Mouse (Mus musculus): ENCODE measurements at regions not wholly inside any gene's neighbourhood (a gene's known extent, or its start where the extent isn't known, plus 50 kb on each side); places are given as distances from the start of the nearest gene placed in this dataset.

GRCm38 (mm10) chr12:9855503-9856024, 285.6 kb downstream of the Osr1 start:
- H3K4me1 ChIP-seq: no peaks in the 10 kb centered on the region
- H3K4me3 ChIP-seq (replicated peaks): no peak overlapping the region
- no peak for ATAC-seq (ENCODE audit: low FRiP score)
- H3K27me3 ChIP-seq (replicated peaks): no peaks in the 10 kb centered on the region
- H3K9ac ChIP-seq (replicated peaks): no peak overlapping the region
- no peak overlapping the region for H3K4me2 ChIP-seq
- H3K36me3 ChIP-seq: no peaks in the 10 kb centered on the region
- no peak overlapping the region for H3K27ac ChIP-seq (replicated peaks)
- WGBS: 89% methylated on average over 3 of the region's 3 CpGs
- no peaks in the 10 kb centered on the region for H3K9me3 ChIP-seq (replicated peaks)

- Histone ChIP-seq H3K27ac (replicated peaks) (no peak overlapping the region), H3K4me3 (replicated peaks) (no peak overlapping the region), H3K9ac (replicated peaks) (no peak overlapping the region), H3K9me3 (replicated peaks) (no peaks in the 10 kb centered on the region), H3K4me2 (no peak overlapping the region), H3K4me1 (no peaks in the 10 kb centered on the region), H3K36me3 (no peaks in the 10 kb centered on the region), H3K27me3 (replicated peaks) (no peaks in the 10 kb centered on the region)
- WGBS: 84% methylated on average over 8 of the region's 8 CpGs
- no peak for ATAC-seq (ENCODE audit: low FRiP score)
These were observed 286.3 kb downstream of the Osr1 start for GRCm38 (mm10) chr12:9856128-9856621.

GRCm38 (mm10) chr12:9857990-9858389, 288.1 kb downstream of the Osr1 start:
- WGBS: 77% methylated on average over 2 of the region's 2 CpGs

GRCm38 (mm10) chr12:9862301-9862700, 292.4 kb downstream of the Osr1 start:
- WGBS: 97% methylated on average over 1 of the region's 1 CpGs
- H3K9ac ChIP-seq (replicated peaks): no peak overlapping the region
- no peaks in the 10 kb centered on the region for H3K4me1 ChIP-seq
- no peaks in the 10 kb centered on the region for H3K36me3 ChIP-seq
- H3K27me3 ChIP-seq (replicated peaks): no peaks in the 10 kb centered on the region
- H3K27ac ChIP-seq (replicated peaks): no peak overlapping the region
- H3K4me3 ChIP-seq (replicated peaks): no peak overlapping the region
- no peak for ATAC-seq (ENCODE audit: low FRiP score)
- no peak overlapping the region for H3K4me2 ChIP-seq
- H3K9me3 ChIP-seq (replicated peaks): no peaks in the 10 kb centered on the region

More at GRCm38 (mm10) chr12:9857990-9858389, 288.1 kb downstream of the Osr1 start:
- no peak overlapping the region for H3K4me3 ChIP-seq (replicated peaks)
- no peak overlapping the region for H3K4me2 ChIP-seq
- H3K27ac ChIP-seq (replicated peaks): no peak overlapping the region
- H3K9me3 ChIP-seq (replicated peaks): no peaks in the 10 kb centered on the region
- ATAC-seq (ENCODE audit: low FRiP score): no peak
- H3K9ac ChIP-seq (replicated peaks): no peak overlapping the region
- no peaks in the 10 kb centered on the region for H3K27me3 ChIP-seq (replicated peaks)
- no peaks in the 10 kb centered on the region for H3K36me3 ChIP-seq
- H3K4me1 ChIP-seq: no peaks in the 10 kb centered on the region

- Histone ChIP-seq H3K27ac (replicated peaks) (no peak overlapping the region), H3K27me3 (replicated peaks) (no peaks in the 10 kb centered on the region), H3K4me1 (no peaks in the 10 kb centered on the region), H3K9ac (replicated peaks) (no peak overlapping the region), H3K9me3 (replicated peaks) (no peaks in the 10 kb centered on the region), H3K4me2 (no peak overlapping the region), H3K4me3 (replicated peaks) (no peak overlapping the region), H3K36me3 (no peaks in the 10 kb centered on the region)
- 94% methylated on average over 4 of the region's 4 CpGs for WGBS
- no peak for ATAC-seq (ENCODE audit: low FRiP score)
These were observed 302.3 kb downstream of the Osr1 start for GRCm38 (mm10) chr12:9872236-9872635.

GRCm38 (mm10) chr12:9873214-9873613, 303.3 kb downstream of the Osr1 start:
- Histone ChIP-seq H3K36me3 (no peaks in the 10 kb centered on the region), H3K9me3 (replicated peaks) (no peaks in the 10 kb centered on the region), H3K27ac (replicated peaks) (no peak overlapping the region), H3K27me3 (replicated peaks) (no peaks in the 10 kb centered on the region), H3K9ac (replicated peaks) (no peak overlapping the region), H3K4me1 (no peaks in the 10 kb centered on the region), H3K4me3 (replicated peaks) (no peak overlapping the region), H3K4me2 (no peak overlapping the region)
- ATAC-seq (ENCODE audit: low FRiP score): no peak
- WGBS: 95% methylated on average over 1 of the region's 1 CpGs

GRCm38 (mm10) chr12:9874823-9875222, 304.9 kb downstream of the Osr1 start:
- 96% methylated on average over 2 of the region's 2 CpGs for WGBS
- H3K9me3 ChIP-seq (replicated peaks): no peaks in the 10 kb centered on the region

GRCm38 (mm10) chr12:9881953-9882623, 312.2 kb downstream of the Osr1 start:
- no peak overlapping the region for H3K27ac ChIP-seq (replicated peaks)
- H3K4me1 ChIP-seq: no peaks in the 10 kb centered on the region
- no peak overlapping the region for H3K9ac ChIP-seq (replicated peaks)
- H3K27me3 ChIP-seq (replicated peaks): no peaks in the 10 kb centered on the region
- no peak overlapping the region for H3K4me2 ChIP-seq
- no peaks in the 10 kb centered on the region for H3K36me3 ChIP-seq
- no peak for ATAC-seq (ENCODE audit: low FRiP score)
- 86% methylated on average over 2 of the region's 2 CpGs for WGBS
- H3K9me3 ChIP-seq (replicated peaks): no peaks in the 10 kb centered on the region
- H3K4me3 ChIP-seq (replicated peaks): no peak overlapping the region

More at GRCm38 (mm10) chr12:9874823-9875222, 304.9 kb downstream of the Osr1 start:
- Histone ChIP-seq H3K36me3 (no peaks in the 10 kb centered on the region), H3K4me3 (replicated peaks) (no peak overlapping the region), H3K9ac (replicated peaks) (no peak overlapping the region), H3K27ac (replicated peaks) (no peak overlapping the region), H3K27me3 (replicated peaks) (no peaks in the 10 kb centered on the region), H3K4me1 (no peaks in the 10 kb centered on the region), H3K4me2 (no peak overlapping the region)
- no peak for ATAC-seq (ENCODE audit: low FRiP score)

GRCm38 (mm10) chr12:9883037-9883730, 313.3 kb downstream of the Osr1 start:
- H3K9me3 ChIP-seq (replicated peaks): no peaks in the 10 kb centered on the region
- no peak overlapping the region for H3K9ac ChIP-seq (replicated peaks)
- H3K4me1 ChIP-seq: no peaks in the 10 kb centered on the region
- WGBS: 42% methylated on average over 1 of the region's 1 CpGs
- no peaks in the 10 kb centered on the region for H3K27me3 ChIP-seq (replicated peaks)
- no peak overlapping the region for H3K27ac ChIP-seq (replicated peaks)
- H3K4me3 ChIP-seq (replicated peaks): no peak overlapping the region
- H3K36me3 ChIP-seq: no peaks in the 10 kb centered on the region
- H3K4me2 ChIP-seq: no peak overlapping the region
- no peak for ATAC-seq (ENCODE audit: low FRiP score)

- H3K4me1 ChIP-seq: no peaks in the 10 kb centered on the region
- no peaks in the 10 kb centered on the region for H3K9me3 ChIP-seq (replicated peaks)
- no peak overlapping the region for H3K4me3 ChIP-seq (replicated peaks)
- no peaks in the 10 kb centered on the region for H3K36me3 ChIP-seq
- no peak overlapping the region for H3K4me2 ChIP-seq
- WGBS: 79% methylated on average over 2 of the region's 2 CpGs
- no peak overlapping the region for H3K27ac ChIP-seq (replicated peaks)
- H3K27me3 ChIP-seq (replicated peaks): no peaks in the 10 kb centered on the region
- ATAC-seq (ENCODE audit: low FRiP score): no peak
- no peak overlapping the region for H3K9ac ChIP-seq (replicated peaks)
These were observed 324.6 kb downstream of the Osr1 start for GRCm38 (mm10) chr12:9894521-9894920.

- WGBS: 89% methylated on average over 6 of the region's 6 CpGs
- Histone ChIP-seq H3K9me3 (replicated peaks) (no peaks in the 10 kb centered on the region), H3K9ac (replicated peaks) (no peak overlapping the region), H3K4me1 (no peaks in the 10 kb centered on the region), H3K4me2 (no peak overlapping the region), H3K36me3 (no peaks in the 10 kb centered on the region), H3K27me3 (replicated peaks) (no peaks in the 10 kb centered on the region), H3K27ac (replicated peaks) (no peak overlapping the region), H3K4me3 (replicated peaks) (no peak overlapping the region)
- ATAC-seq (ENCODE audit: low FRiP score): no peak
These were observed 328.1 kb downstream of the Osr1 start for GRCm38 (mm10) chr12:9897980-9898379.

- Histone ChIP-seq H3K27me3 (replicated peaks) (no peaks in the 10 kb centered on the region), H3K4me2 (no peak overlapping the region), H3K9me3 (replicated peaks) (no peaks in the 10 kb centered on the region), H3K4me1 (no peaks in the 10 kb centered on the region), H3K27ac (replicated peaks) (no peak overlapping the region), H3K9ac (replicated peaks) (no peak overlapping the region), H3K4me3 (replicated peaks) (no peak overlapping the region), H3K36me3 (no peaks in the 10 kb centered on the region)
- no peak for ATAC-seq (ENCODE audit: low FRiP score)
- WGBS: 71% methylated on average over 3 of the region's 3 CpGs
These were observed 328.5 kb downstream of the Osr1 start for GRCm38 (mm10) chr12:9898420-9898819.
